In the genomic region with DNA sequence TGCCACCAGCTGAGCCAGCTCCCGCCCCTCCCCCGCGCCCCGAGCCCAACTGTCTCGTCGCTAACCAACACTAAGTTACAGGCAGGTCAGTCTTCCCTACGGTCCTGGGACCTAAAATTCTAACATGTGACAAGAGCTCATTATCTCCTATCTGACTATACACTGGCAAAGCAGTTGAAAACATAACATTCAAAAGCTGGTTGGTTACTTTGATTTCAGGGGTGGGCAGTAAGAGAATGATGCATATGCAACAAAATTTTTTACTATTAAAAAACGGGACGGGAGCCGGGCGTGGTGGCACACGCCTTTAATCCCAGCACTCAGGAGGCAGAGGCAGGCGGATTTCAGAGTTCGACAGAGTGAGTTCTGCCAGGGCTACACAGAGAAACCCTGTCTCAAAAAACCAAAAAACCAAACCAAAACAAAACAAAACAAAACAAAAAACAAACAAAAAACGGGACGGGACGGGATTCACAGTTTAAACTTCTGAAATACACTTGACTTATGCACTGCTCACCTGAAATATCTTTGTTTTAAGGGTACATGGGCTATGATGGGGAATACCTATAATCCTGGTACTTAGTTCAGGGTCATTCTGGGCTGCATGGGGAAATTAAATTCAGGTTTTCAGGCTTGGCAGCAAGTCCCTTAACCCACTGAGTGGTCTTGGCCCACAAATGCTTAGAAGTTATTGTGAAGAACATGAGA, we compare ENCODE assay signal across 9 mouse cellular contexts. TPM values are rescaled to one million over a fixed set of nuclear protein-coding genes. Genes with fewer than 3 reads are reported as not detected.
DNase-seq lines count a peak whose midpoint lies in the region; ATAC-seq lines count a peak whose summit lies in the region.
"Had no signal": no experiment of that assay in that cellular context is flagged by ENCODE, and none has a peak within 500 bp of the region (broad histone marks: within the 10 kb centered on the region; RNA-seq: fewer than 3 reads in every experiment).

No protein-coding gene starts in this region.

- DNase-seq in limb, embryonic 10.5 days (ENCODE audit: low spot score): no peak
- no peak for DNase-seq in cerebellum, adult 9-10 months
- DNase-seq in urinary bladder, postnatal 10 days (ENCODE audit: low spot score): no peak
- DNase-seq in cerebellum, adult 11-12 months: no peak

- H3K9ac ChIP-seq in heart, embryonic 15.5 days: peak overlapping the region; percentile 61
- no peak overlapping the region for H3K9ac ChIP-seq in stomach, embryonic 15.5 days

- WGBS in heart, embryonic 15.5 days: 33% methylated on average over 17 of the region's 17 CpGs
- 45% methylated on average over 17 of the region's 17 CpGs for WGBS in limb, embryonic 10.5 days
- WGBS in stomach, embryonic 15.5 days: 32% methylated on average over 17 of the region's 17 CpGs

- peak overlapping the region; percentile 67 for H3K27ac ChIP-seq in heart, embryonic 15.5 days
- peak overlapping the region; percentile 81 for H3K27ac ChIP-seq in limb, embryonic 10.5 days
- H3K27ac ChIP-seq in stomach, embryonic 15.5 days: peak overlapping the region; percentile 54

- ATAC-seq in megakaryocyte, adult 5-6 weeks (ENCODE audit: poor library complexity, severe bottlenecking): no peak
- ATAC-seq in heart, embryonic 15.5 days (replicated peaks; ENCODE audit: insufficient number of reproducible peaks, insufficient read depth, low FRiP score, low read depth): no peak
- ATAC-seq in stomach, embryonic 15.5 days (ENCODE audit: insufficient read depth, low FRiP score, low read depth): no peak

- peak overlapping the region; percentile 90 for H3K4me3 ChIP-seq in megakaryocyte, embryonic 14.5 days (replicated peaks)
- H3K4me3 ChIP-seq in heart, embryonic 15.5 days: peak overlapping the region; percentile 54
- H3K4me3 ChIP-seq in limb, embryonic 10.5 days: peak overlapping the region; percentile 55
- H3K4me3 ChIP-seq in stomach, embryonic 15.5 days (replicated peaks): peak overlapping the region; percentile 27

- peak overlapping the region; percentile 64 for H3K4me2 ChIP-seq in heart, embryonic 15.5 days
- peak overlapping the region; percentile 54 for H3K4me2 ChIP-seq in stomach, embryonic 15.5 days

- H3K4me1 ChIP-seq in megakaryocyte, embryonic 14.5 days: peaks cover 54% of the 10 kb centered on the region
- H3K4me1 ChIP-seq in heart, embryonic 15.5 days (replicated peaks): peaks cover 29% of the 10 kb centered on the region
- H3K4me1 ChIP-seq in limb, embryonic 10.5 days: peaks cover 25% of the 10 kb centered on the region
- H3K4me1 ChIP-seq in stomach, embryonic 15.5 days: peaks cover 7% of the 10 kb centered on the region

- no peaks in the 10 kb centered on the region for H3K36me3 ChIP-seq in megakaryocyte, embryonic 14.5 days (replicated peaks; ENCODE audit: low read length)
- H3K36me3 ChIP-seq in heart, embryonic 15.5 days: no peaks in the 10 kb centered on the region
- peaks cover 1% of the 10 kb centered on the region for H3K36me3 ChIP-seq in limb, embryonic 10.5 days
- H3K36me3 ChIP-seq in stomach, embryonic 15.5 days: no peaks in the 10 kb centered on the region

- no peaks in the 10 kb centered on the region for H3K27me3 ChIP-seq in megakaryocyte, embryonic 14.5 days (replicated peaks)
- no peaks in the 10 kb centered on the region for H3K27me3 ChIP-seq in heart, embryonic 15.5 days
- no peaks in the 10 kb centered on the region for H3K27me3 ChIP-seq in limb, embryonic 10.5 days (ENCODE audit: low read depth, poor library complexity, severe bottlenecking)
- no peaks in the 10 kb centered on the region for H3K27me3 ChIP-seq in stomach, embryonic 15.5 days (replicated peaks)

- H3K9me3 ChIP-seq in megakaryocyte, embryonic 14.5 days: no peaks in the 10 kb centered on the region
- no peaks in the 10 kb centered on the region for H3K9me3 ChIP-seq in heart, embryonic 15.5 days (replicated peaks)
- no peaks in the 10 kb centered on the region for H3K9me3 ChIP-seq in limb, embryonic 10.5 days (replicated peaks)
- H3K9me3 ChIP-seq in stomach, embryonic 15.5 days: no peaks in the 10 kb centered on the region

RNA-seq across cellular contexts. Expression of a gene that starts 4.1 kb away (rescaled TPM):
- 5.3 TPM in 1 of 2 replicates, not detected in the other for polyA plus RNA-seq in megakaryocyte, embryonic 14.5 days (2012; ENCODE audit: insufficient read depth, low replicate concordance)
- 299 and 324 TPM in 2 replicates for total RNA-seq in megakaryocyte, adult 5-6 weeks (2015)
- total RNA-seq in megakaryocyte, adult 5-6 weeks (2017): 454 and 463 TPM in 2 replicates
- polyA plus RNA-seq in heart, embryonic 15.5 days (2015; fragmentation: Nextera tagmentation; extraction: Ambion mirVana): 155 and 160 TPM in 2 replicates
- 161 and 181 TPM in 2 replicates for polyA plus RNA-seq in limb, embryonic 10.5 days (2016; fragmentation: Nextera tagmentation; extraction: Ambion mirVana)
- polyA plus RNA-seq in stomach, embryonic 15.5 days (2015; fragmentation: Nextera tagmentation; extraction: Ambion mirVana): 224 and 234 TPM in 2 replicates

RNA-seq across cellular contexts. Expression of a gene that starts 24.3 kb away (rescaled TPM):
- 26.5 TPM in 1 of 2 replicates, not detected in the other for polyA plus RNA-seq in megakaryocyte, embryonic 14.5 days (2012; ENCODE audit: insufficient read depth, low replicate concordance)
- total RNA-seq in megakaryocyte, adult 5-6 weeks (2015): 107 and 122 TPM in 2 replicates
- 42.3 and 45.5 TPM in 2 replicates for total RNA-seq in megakaryocyte, adult 5-6 weeks (2017)
- 71.6 and 74.4 TPM in 2 replicates for polyA plus RNA-seq in heart, embryonic 15.5 days (2015; fragmentation: Nextera tagmentation; extraction: Ambion mirVana)
- polyA plus RNA-seq in limb, embryonic 10.5 days (2016; fragmentation: Nextera tagmentation; extraction: Ambion mirVana): 226 and 229 TPM in 2 replicates
- 109 and 117 TPM in 2 replicates for polyA plus RNA-seq in stomach, embryonic 15.5 days (2015; fragmentation: Nextera tagmentation; extraction: Ambion mirVana)

RNA-seq across cellular contexts. Expression of a gene that starts 43.1 kb away (rescaled TPM):
- not detected in 2 replicates for polyA plus RNA-seq in megakaryocyte, embryonic 14.5 days (2012; ENCODE audit: insufficient read depth, low replicate concordance)
- total RNA-seq in megakaryocyte, adult 5-6 weeks (2015): 0.55 and 0.80 TPM in 2 replicates
- 0.40 and 1.7 TPM in 2 replicates for total RNA-seq in megakaryocyte, adult 5-6 weeks (2017)
- polyA plus RNA-seq in heart, embryonic 15.5 days (2015; fragmentation: Nextera tagmentation; extraction: Ambion mirVana): 0.10 TPM in 1 of 2 replicates, not detected in the other
- polyA plus RNA-seq in limb, embryonic 10.5 days (2016; fragmentation: Nextera tagmentation; extraction: Ambion mirVana): not detected in 2 replicates
- 0.10 TPM in 1 of 2 replicates, not detected in the other for polyA plus RNA-seq in stomach, embryonic 15.5 days (2015; fragmentation: Nextera tagmentation; extraction: Ambion mirVana)
- total RNA-seq: layer of hippocampus, postnatal 14 days had no signal

RNA-seq across cellular contexts. Expression of a gene that starts 45.5 kb away (rescaled TPM):
- 0.17 TPM in 1 of 2 replicates, not detected in the other for polyA plus RNA-seq in megakaryocyte, embryonic 14.5 days (2012; ENCODE audit: insufficient read depth, low replicate concordance)
- total RNA-seq in megakaryocyte, adult 5-6 weeks (2015): 0.46 TPM in 1 of 2 replicates, not detected in the other
- 0.11 and 0.41 TPM in 2 replicates for total RNA-seq in megakaryocyte, adult 5-6 weeks (2017)
- 0.54 and 4.3 TPM in 2 replicates for polyA plus RNA-seq in heart, embryonic 15.5 days (2015; fragmentation: Nextera tagmentation; extraction: Ambion mirVana)
- 0.11 TPM in 1 of 2 replicates, not detected in the other for polyA plus RNA-seq in limb, embryonic 10.5 days (2016; fragmentation: Nextera tagmentation; extraction: Ambion mirVana)
- 12.3 and 42.4 TPM in 2 replicates for polyA plus RNA-seq in stomach, embryonic 15.5 days (2015; fragmentation: Nextera tagmentation; extraction: Ambion mirVana)
- total RNA-seq: layer of hippocampus, postnatal 14 days had no signal

Comparison
In these comparisons a context has a peak if more than half of its experiments do, and no peak if none do; other contexts are left out.
1. H3K4me3 ChIP-seq: peak in every context shown above with its lines; median percentile 90 in megakaryocyte, embryonic 14.5 days; 55 in limb, embryonic 10.5 days; 54 in heart, embryonic 15.5 days; 27 in stomach, embryonic 15.5 days.
2. RNA of a gene that starts 4.1 kb away (polyA plus RNA-seq): 224 to 234 TPM in stomach, embryonic 15.5 days, 161 to 181 TPM in limb, embryonic 10.5 days and 155 to 160 TPM in heart, embryonic 15.5 days; 5.3 TPM in megakaryocyte, embryonic 14.5 days; every median in the first group is over 10 times any median in the second.
3. Peak in every context shown above with its lines, with median percentiles within 50 percentile points of each other: H3K27ac ChIP-seq.